Mouse (Mus musculus): Measurements from ENCODE around the gene Ikzf5.

Ikzf5 gene

DNA sequence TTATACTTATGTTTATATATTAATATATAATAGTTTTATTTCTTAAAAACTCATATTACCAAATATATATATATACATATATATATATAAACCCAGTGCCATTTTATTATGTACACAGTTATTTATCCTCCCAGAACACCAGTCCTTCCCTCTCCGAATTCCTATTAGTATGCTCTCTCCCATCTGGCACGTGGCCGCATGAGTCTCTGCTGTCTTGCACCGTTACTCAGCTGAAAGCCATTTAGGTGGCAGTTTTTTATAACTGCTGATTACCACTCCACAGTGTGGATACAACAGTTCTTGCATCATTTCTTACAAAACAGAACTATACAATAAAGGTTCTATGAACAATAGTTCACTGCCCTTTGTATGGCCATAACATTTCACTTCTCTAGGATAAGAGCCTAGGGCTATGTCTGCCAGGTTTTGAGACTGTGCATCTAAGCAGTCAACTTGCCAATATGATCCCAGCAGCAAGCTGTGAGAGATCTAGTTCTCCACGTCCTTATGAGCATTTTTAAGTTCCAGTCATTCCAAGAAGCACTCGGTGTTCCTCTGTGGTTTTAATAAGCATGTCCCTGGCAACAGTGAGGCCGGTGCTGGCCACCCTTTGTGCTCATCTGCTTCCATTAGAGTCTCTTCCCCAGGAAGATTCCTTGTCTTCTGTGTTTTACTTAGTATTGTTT, 64.3 kb downstream of the Ikzf5 start:
- DNase-seq: peak in 1 of 2 experiments; percentile 18
